Mouse (Mus musculus) cerebellum, adult 8-10 months (tissue): ENCODE data around the gene Tas1r3.

ENCODE experiments used
- DNase-seq: peaks from one replicate; pipeline ENCODE4 v3.0.0; 2022

Tas1r3 gene

DNA sequence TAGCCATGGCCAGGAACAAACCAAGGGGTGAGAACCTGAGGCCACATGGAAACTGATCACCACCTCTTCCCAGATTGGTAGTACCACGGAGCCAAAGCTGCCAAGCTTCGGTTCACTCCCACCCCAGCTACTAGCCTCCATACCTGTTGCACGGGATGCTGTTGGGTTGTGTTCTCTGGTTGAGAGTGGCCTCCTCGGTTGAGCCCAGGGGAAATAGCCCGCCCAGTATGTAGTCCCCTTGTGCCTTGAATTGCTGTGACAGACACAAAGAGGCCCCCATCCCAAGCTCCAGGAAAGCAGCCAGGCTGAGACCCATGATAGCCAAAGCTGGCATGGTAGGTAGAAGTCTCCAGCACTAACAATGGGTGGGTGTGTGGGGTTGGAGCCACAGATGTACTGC is at the start of gene Tas1r3:
Gene Tas1r3, minus strand, starts transcription at position 362 of the 400 bp plus-strand sequence.
- DNase-seq = no peak

DNA sequence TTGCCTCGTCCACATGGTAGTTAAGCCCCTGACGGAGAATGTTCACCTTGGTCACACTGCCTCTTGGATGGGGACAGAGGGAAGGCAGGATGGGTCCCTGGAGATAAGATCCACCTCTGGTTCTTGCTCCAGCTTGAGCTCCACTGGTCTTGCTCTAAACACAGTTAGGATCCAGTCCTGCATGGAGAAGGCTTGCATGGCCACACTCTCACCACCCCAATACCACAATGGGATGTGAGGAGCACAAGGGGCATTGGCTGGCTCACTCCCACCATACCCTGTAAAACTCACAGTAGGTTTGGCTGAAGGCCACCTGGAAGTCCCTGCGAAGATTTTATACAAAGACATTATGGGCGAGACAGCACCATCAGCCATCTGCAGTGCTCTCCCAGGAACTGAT is 45.6 kb upstream of the Tas1r3 start:
- DNase-seq = no peak

DNA sequence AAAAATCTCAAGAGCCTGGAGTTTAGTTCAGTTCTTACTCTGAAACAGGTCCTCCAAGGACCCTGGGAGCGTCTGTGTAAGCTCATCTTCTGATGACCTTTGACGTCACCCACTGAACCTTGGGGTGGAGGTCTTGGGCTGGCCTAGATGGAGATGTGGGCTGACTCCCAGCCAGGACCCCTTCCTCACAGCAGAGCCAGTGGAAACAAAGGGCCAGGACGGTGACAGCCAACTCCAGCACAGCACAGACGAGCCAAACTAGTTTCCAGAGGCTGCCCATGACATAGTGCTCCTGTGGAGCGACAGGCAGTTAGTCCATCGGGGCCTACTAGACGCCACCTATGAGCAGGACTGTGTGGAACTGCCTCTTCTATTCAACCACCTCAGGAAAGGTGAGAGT is 45.1 kb upstream of the Tas1r3 start:
- DNase-seq = no peak

DNA sequence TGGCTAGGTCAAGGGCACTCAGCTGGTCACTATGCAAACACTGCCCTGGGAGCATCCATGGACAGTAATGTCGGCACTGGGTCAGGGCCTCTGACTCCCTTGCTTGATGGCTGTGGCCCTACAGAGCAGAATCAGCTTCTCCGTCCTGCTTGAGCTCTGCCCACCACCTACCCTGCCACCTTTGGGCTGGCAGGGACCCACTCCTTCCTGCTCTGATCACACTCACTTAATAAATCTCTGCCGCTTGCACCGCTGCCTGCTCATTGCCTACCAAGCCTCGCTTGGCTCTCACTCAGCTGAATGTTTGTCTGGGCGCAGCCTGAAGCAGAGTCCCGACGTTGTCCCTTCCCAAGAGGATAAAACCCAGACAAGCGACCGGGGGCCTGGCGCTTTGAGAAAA is 43.8 kb upstream of the Tas1r3 start:
- DNase-seq = no peak

DNA sequence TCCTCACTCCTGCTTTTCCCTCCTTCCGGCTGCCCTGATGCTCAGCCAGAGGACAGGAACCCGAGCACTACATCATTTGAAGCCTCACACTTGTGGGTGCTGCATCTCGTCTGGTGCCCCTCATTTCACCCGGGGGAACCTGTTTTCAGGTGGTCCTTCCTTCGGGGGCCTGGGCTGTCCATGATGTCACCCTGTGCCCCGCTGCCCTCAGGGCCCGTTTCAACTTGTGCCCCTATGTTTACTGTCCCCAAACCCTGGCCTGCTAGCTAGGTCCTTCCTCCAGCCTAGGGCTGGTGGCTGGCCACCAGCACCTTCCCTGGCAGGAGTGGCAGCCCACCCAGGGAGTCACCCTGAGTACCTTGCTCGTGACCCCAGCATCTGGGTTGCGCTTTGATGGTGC is 43.0 kb upstream of the Tas1r3 start:
- no peak for DNase-seq

DNA sequence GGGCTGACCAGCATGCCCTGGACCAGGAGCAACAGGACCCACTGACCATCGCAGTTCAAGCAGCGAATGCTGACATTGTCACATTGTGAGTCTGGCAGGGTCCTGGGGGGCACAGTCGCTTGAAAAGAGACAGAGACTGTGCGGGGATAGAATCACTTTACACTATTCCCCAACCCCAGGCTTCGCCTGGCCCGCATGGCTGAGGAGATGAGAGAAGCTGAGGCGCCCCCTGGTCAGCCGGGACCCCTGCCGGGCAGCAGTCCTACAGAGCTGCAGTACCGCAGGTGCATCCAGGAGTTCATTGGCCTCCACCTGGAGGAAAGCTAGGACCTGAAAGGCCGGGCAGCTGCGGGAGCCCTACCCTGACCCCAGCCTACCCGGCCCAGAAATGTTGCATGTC is 42.5 kb upstream of the Tas1r3 start:
- no peak for DNase-seq

DNA sequence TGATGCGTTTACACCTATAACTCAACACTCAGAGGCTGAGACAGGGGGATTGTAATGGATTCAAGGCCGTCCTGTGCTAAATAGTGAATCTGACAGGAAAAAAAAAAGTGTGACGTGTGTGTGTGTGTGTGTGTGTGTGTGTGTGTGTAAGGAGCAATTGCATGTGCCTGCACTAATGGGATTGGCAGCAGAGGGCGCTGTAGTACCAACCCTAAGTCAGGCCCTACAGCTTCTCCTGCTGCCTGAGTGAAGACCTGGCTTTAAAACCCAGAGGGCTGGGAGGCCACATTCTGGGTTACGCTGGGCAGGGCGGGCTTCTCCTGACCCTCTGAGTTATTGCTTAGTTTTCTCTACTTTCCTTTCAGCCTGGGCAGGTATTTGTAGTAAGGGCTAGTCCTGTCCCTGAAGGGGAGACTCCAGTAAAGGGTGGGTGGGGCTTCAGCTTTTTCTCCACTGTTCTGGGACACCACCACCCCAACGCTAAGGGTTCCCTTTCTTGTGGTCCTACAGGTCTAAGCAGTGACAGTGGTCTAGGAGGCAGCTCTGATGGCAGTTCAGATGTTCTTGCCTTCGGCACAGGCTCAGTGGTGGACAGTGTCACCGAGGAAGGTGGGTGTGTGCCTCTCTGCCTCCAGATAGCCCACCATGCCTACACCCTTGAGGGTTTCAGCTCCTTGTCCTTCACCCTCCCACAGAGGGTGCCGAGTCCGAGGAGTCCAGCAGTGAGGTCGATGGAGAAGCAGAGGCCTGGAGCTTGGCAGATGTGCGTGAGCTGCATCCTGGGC is 41.3 kb upstream of the Tas1r3 start:
- DNase-seq = peak; percentile 6

DNA sequence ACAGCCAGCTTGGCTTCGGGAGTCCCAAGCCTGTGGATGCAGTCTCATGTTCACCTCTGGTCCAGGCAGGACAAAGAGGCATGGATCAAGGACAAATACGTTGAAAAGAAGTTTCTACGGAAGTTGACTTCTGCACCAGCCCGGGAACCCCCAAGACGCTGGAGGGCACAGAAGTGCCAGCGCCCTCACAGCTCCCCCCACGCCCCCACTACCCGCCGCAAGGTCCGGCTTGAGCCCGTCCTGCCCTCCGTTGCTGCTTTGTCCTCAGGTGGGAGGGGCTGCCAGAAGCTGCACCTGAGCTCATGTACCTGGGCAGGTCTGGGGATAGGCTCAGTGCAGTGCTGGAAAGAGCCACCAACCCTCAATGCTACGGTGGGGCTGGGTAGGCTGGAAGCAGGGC is 40.1 kb upstream of the Tas1r3 start:
- DNase-seq = no peak

DNA sequence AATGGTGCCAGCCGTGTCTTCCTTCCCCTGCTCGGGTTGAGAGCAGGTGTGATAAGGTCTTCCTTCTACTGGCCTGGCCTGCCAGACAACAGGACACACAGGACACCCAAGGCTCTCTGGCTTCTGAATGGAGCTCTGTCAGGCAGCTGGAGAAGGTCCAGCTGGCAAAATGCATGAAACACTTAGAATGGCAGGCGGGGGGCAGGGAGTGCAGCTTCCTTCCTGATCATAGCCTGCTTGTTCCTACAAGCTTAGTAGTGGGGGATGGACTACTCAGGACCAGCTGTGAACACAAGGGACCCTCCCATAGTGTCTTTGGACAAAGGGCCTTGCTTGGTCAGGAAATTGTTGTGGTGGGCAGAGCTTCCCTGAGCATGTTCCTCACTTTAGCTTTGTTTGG is 38.0 kb upstream of the Tas1r3 start:
- peak; percentile 26 for DNase-seq

DNA sequence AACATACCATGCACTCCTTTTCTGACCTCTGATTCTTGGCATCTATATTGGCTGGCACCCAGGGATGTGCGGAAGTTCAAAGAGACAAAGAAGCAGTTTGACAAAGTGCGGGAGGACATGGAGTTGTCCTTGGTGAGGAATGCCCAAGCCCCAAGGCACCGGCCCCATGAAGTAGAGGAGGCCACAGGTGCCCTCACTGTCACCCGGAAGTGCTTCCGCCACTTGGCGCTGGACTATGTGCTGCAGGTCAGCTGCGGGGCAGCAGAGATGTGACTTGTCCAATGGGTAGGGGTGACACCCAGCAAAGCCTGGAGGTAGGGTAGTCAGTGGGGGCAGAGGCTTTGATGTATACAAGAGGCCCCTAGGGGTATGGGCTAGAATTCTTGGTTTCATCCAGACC is 36.2 kb upstream of the Tas1r3 start:
- DNase-seq = no peak

DNA sequence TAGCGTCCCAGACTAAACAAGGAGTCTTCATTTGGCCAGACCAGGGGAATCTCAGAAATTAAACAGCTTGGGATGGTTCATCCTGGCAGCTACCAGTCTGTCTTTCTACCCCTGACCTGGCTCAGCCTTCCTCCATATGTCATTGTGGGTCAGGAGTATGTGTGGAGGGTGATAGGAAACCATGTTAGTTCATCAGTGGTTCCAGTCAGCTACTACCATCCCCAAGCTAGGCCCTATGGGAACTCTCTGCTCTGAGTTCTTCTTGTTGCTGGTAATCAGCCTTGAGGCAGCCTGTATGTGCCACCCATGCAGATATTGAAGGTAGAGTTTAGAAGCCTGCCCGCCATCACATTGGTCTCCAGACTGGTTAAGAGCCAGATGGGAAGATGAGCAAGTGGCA is 35.2 kb upstream of the Tas1r3 start:
- DNase-seq = no peak

DNA sequence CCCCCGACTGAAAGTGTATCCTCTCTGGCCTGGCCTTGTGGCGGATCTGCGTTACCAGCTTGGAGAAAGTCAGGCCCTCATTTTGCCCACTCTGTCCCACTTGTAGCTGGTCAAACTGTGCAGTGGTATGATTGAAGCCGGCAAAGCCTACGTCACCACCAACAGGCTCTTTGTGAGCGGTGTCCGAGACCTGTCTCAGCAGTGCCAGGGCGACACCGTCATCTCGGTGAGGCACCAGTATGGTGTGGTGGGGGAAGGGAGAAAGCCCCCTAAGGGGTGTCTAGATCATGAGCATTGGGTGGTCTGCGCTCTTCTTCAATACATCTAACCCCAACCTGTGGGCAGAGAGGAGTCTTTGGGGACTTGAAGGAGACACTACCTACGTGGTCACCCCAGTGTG is 33.3 kb upstream of the Tas1r3 start:
- DNase-seq = peak; percentile 11

DNA sequence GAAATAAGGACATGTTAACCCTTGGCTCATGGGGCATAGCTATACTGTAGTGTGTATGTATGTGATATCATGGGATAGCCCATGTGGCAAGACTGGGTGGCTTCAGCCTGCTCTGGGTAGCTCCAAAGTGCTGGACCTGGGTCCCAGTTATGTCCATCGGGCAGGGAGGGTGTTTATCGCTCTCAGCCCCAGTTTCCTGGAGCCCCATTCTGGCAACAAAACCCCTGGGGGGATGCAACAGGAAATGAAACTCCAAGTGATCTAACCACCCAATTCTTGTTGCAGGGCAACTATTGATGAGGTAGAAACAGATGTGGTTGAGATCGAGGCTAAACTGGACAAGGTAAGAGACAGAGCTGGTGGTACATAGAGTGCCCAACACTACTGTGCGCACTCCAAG is 32.7 kb upstream of the Tas1r3 start:
- peak; percentile 11 for DNase-seq

DNA sequence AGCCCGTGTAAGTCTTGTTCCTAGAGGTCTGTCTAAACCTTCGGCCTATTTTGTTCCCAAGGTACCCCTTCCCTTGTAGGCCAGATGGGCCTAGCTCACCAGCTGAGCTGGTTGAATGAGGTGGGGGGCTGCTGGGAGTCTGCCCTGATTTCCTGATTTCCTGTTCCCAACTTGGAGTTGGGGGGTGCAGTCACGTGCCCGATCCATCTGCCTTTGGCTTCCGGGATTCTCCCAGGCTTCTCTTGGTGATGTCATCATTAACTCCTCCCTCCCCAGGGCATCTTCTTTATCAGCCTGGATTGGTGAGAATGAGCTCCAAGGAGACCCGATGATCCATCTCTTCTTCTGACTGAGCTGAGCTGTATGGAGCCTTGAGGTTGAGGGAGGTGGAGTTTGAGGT is 32.1 kb upstream of the Tas1r3 start:
- DNase-seq = peak; percentile 74

DNA sequence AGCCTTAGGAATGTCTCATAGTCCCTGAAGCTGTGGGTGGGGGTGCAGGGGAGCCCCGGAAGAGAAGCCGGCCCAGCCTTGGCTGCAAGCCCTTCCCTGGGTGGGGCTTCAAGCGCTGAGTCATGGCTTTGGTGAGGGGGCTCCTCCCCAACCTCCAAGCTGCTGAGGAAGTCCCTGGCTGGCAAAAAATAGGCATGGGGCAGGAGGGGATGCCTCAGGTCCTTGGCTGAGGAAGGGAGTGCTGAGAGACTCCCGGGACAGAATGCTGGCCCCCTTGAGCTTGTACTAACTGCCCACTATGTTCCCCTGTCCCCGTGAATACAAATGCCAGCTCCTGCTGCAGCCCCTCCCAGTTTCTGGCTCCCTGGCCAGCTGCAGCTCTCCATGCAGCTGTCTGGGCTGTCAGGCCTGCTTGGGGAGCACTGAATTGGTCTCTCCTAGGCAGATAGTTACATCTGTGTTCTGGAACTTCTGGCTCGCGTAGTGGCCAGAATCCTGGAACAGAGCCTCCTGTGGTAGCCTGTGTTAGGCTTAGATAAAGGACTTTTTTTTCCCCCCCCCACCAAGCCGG is 31.2 kb upstream of the Tas1r3 start:
- DNase-seq = peak; percentile 43

DNA sequence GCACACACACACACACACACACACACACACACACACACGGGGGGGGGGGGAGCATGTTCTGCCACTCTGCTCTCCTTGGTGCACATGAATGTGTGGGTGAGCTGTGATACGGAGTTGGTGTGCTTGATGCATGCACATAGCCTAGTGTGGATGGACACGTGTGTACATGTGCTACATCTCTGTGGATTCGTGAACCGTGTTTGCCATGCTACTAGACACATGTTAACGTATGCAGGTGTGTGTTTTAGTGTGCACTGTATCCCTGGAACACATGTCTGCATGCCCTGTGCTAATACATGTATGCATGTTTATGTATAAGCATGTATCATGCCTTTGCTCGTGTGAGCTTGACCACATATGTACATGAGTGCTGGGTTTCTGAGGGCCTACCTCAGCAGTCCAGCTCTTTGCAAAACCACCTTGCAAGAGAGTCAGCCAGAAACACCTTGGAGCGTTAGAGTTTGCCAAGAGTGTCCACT is 30.1 kb upstream of the Tas1r3 start:
- peak; percentile 12 for DNase-seq

DNA sequence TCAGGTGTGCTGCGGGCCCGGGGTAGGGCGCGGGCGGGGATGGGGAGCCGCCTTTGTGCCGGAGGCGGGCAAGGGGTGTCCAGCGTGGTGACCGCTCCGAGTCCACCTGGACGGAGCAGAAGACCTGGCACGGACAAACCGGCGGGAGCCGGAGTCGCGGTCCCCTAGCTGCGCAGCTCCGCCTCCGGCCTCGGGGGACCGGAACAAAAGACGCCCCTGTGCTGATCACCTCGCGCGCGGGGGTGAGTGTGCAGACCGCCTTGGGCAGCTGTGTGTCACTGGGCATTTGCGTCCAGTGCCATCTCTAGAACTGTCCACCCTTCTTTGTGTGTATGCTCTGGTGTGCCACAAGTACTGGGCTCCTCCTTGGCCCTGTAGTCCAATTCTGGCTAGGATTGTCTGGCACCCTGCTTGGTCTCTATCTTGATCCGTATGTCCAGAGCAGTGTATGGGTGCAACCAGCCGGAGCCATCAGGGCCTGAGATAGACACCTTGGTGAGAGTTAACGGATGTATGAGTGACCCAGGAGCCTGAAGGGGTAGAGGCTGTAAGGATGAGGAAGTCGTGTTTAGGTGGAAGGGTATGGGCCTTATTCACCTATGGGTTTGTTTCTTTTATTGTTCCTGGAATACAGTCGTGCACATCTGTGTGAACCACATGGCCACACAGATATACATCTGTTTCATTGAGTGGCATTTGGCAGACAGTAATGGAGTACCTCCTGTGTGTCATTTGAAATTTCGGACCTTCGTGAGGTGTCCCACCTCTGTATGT is 29.5 kb upstream of the Tas1r3 start:
- DNase-seq = peak; percentile 51

DNA sequence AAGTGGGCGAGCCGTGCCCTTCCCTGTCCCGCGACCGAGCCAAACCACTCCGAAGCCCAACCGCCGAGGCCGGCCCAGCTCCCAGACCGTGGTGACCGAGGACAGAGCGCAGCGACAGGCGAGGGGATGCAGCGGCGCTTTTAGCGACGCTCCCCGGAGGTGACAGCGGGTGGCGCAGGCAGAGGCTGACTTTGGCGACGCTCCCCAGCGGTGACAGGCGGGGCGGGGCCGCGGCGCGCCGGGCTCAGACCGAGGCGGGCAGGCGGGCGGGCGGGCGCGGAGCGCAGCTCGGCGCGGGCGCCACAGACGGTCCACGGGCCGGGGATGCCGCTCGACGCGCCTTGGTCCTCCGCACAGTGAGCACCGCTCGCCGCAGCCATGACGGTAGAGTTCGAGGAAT is 28.9 kb upstream of the Tas1r3 start:
- DNase-seq = peak; percentile 80

DNA sequence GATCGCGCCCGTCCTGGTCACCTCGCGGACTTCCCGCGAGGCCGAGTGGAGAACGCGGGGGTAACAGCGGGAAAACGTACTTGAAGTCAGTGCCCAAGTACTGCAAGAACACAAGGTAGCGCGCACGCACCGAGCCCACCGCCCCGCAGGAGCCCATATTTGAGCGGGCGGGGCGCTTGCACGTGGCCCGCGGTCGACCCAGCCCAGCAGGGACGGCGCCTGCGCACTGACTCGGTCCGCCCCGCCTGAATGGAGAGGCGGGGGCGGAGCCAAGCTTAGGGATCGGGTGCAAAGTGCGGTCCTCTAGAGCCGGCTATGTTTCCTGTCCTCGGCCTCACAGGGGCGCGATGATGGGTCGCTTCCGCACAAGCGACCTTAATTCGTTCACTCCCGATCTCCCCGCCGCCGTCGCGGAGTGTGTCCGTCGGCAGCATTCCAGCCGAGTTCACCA is 28.4 kb upstream of the Tas1r3 start, which contains the start of the genes Pusl1 and Acap3:
Gene Pusl1, minus strand, starts transcription at position 231 of the 451 bp plus-strand sequence.
Gene Acap3, plus strand, starts transcription at position 272 of the 451 bp plus-strand sequence.
- DNase-seq = peak; percentile 97

DNA sequence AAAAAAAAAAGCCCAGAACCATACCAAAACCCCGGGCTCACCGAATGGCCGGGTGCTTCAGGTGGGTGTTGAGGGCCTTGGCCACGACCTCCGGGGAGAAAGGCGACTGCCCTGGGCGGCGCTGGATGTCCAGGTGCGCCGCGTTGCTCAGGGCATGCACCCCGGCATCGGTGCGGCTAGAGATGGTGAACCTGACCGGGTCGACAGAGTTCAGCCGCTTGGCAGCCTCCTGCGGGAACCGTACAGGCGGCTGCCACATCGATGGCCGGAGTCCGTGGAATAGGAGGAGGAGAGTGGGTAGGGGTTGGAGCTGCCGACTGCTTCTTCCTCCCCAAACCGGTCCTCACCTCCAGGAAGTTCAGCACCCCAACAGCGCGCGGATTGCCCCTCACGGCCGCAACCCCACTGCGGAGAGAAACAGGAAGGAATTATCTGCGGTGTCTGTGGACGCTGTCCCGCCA is 27.9 kb upstream of the Tas1r3 start:
- DNase-seq = no peak

DNA sequence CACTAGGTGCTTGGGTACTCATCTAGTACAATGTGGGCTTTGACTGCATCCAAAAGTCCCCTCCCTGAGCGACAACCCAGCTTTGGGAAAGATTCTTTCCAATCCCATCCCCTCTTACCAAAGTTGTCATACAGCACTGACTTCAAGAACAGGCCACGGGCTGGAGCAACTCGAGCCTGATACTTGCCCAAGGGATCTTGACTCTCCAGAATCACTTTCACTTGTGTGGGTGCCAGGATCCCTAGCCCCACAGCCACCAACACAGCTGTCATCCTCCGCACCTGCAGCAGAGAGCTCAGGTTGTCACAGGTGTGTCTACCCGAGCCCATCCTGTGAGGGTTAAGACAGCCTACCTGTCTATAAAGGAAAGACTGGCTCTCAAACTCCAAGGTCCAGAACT is 26.2 kb upstream of the Tas1r3 start:
- DNase-seq = no peak

DNA sequence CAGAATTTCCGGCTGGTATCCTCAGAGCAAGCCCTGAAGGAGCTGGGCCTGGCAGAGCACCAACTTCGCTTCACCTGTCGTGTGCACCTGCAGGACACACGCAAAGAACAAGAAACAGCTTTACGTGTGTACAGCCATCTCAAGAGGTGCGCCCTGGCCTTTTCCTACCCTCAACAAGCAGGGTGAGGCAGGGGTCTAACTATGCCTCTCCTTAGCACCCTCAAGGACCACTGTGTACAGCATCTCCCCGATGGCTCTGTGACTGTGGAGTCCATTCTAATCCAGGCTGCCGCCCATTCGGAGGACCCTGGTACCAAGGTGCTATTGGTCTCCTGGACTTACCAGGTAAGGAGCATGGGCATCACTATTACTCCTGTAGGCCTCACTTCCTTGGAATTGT is 25.0 kb upstream of the Tas1r3 start:
- DNase-seq = no peak

DNA sequence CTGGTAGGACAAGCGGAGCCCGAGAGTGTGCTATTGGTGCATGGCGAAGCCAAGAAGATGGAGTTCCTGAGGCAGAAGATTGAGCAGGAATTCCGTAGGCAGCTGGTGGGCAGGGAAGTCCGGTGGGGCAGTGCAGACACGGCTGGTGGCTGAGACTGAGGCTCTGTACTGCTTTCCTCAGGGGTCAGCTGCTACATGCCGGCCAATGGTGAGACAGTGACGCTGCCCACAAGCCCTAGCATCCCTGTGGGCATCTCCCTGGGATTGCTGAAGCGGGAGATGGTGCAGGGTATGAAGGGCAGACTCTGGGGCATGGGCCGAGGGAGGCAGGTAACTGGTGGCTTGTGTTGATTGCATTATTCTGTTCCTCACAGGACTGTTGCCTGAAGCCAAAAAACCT is 24.5 kb upstream of the Tas1r3 start:
- DNase-seq = no peak

DNA sequence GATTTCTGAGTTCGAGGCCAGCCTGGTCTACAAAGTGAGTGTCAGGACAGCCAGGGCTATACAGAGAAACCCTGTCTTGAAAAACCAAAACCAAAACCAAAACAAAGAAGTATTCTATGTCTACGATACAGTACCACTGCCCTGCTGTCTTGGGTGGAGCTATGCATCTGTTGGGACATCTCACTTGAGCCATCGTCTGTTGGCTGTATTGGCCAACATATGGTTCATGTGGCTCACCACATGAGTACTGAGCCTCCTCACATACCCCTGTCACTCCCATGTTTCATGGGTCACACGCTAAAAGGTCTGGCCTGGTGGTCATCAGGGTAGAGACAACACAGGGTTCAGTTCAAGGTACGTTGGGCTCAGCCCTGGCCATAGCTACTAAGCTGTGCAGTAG is 23.2 kb upstream of the Tas1r3 start:
- DNase-seq = no peak
